Mouse (Mus musculus) olfactory bulb, adult 2 months (tissue): ENCODE measurements around the gene Msln.

Source experiments
- CTCF ChIP-seq: fragments of 200-500 bp; IDR thresholded peaks from 2 replicates; pipeline ENCODE4 v1.5.1; 2012; ENCODE audit warnings: low read depth, mild to moderate bottlenecking, low read length, moderate library complexity; ENCODE audit not compliant: insufficient read depth
- POLR2A ChIP-seq: fragments of 200-500 bp; IDR thresholded peaks from 2 replicates; pipeline ENCODE4 v1.6.1; 2012; ENCODE audit warnings: mild to moderate bottlenecking, low read depth, low read length, moderate library complexity; ENCODE audit not compliant: insufficient read depth

DNA sequence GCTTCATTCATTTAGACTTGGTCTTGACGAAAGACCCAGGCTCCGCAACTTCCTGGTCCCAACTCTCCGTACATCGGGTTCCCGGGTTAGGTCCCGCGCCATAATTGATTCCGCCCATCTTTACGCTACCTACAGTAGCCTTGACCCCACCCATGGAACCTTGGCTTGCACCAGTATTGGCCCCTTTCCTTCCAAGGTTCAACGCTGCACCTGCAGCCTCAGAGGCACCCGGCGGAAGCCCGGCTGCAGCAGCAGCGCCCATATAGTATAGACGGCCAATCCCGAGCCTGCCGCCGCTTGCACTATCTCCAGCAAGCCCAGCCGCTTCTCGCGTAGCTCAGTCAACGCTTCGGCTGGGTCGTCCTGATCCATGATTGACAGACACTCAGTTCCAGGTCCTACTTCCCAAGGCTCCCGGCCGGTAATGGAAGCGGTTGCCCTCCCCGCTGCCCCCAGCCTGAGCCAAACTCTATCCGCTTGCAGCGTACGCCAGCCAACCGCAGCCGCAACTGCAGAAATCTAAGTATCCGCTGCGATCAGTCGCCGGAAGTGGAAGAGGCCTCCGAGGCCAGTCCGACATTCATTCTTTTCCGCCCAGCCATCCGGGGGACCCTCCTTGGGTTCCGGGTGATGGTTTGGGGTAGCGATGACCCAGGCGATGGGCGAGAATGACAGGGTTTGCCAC is 37.8 kb upstream of the Msln start:
- TF ChIP-seq POLR2A: peak; percentile 49; the same call in 1 of the 2 replicates
- no peak for TF ChIP-seq CTCF
